Mouse (Mus musculus): ENCODE results near the gene Asic2. TPM values are rescaled to one million over a fixed set of nuclear protein-coding genes. Genes with fewer than 3 reads are reported as not detected.

The Asic2 gene
- polyA plus RNA-seq, 1 experiment from 2014 or later, result not detected

GRCm38 (mm10) chr11:81110049-81110448 is 858.2 kb downstream of the Asic2 start:
- H3K9ac ChIP-seq (ENCODE audit: low read depth, low read length), result no peak overlapping the region
- no peak overlapping the region for H3K4me3 ChIP-seq (ENCODE audit: low read depth, low read length)
- H3K4me1 ChIP-seq (ENCODE audit: control insufficient read depth, low read depth, low read length), result no peaks in the 10 kb centered on the region
- no peak for ATAC-seq (ENCODE audit: low read depth)
- no peak overlapping the region for H3K4me2 ChIP-seq (ENCODE audit: low read depth, low read length)
- no peaks in the 10 kb centered on the region for H3K36me3 ChIP-seq (ENCODE audit: control insufficient read depth, insufficient read depth)
- H3K9me3 ChIP-seq (replicated peaks; ENCODE audit: control insufficient read depth, low read length), result no peaks in the 10 kb centered on the region
- no peaks in the 10 kb centered on the region for H3K27me3 ChIP-seq (ENCODE audit: control insufficient read depth, insufficient read depth, low read depth, low read length)
- 69% methylated on average over 6 of the region's 6 CpGs for WGBS (ENCODE audit: insufficient replicate concordance)
- no peak overlapping the region for H3K27ac ChIP-seq (ENCODE audit: low read length)

DNA sequence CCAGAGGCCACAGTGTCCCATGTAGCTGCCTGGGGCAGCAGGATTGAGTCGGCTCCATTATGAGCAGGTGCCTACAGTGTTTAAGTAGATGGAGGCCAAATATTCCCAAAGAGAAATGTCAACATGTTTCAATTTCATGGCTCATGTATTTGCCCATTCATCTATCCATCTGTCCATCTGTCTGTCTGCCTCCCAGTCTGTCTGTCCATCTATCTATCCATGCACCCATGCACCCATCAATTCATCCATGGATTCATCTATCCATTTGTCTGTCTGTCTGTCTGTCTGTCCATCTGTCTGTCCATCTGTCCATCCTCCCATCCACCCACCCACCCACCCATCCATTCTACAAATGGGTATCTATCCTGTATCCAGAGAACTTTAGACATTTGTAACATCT is 861.3 kb downstream of the Asic2 start:
- 58% methylated on average over 1 of the region's 1 CpGs for WGBS (ENCODE audit: insufficient replicate concordance)

GRCm38 (mm10) chr11:81100829-81101228 is 867.4 kb downstream of the Asic2 start:
- Histone ChIP-seq H3K4me2 (ENCODE audit: low read depth, low read length) (no peak overlapping the region), H3K4me1 (ENCODE audit: control insufficient read depth, low read depth, low read length) (no peaks in the 10 kb centered on the region), H3K27me3 (ENCODE audit: control insufficient read depth, insufficient read depth, low read depth, low read length) (no peaks in the 10 kb centered on the region), H3K4me3 (ENCODE audit: low read depth, low read length) (no peak overlapping the region), H3K9me3 (replicated peaks; ENCODE audit: control insufficient read depth, low read length) (no peaks in the 10 kb centered on the region), H3K36me3 (ENCODE audit: control insufficient read depth, insufficient read depth) (no peaks in the 10 kb centered on the region), H3K27ac (ENCODE audit: low read length) (no peak overlapping the region), H3K9ac (ENCODE audit: low read depth, low read length) (no peak overlapping the region)
- peak; percentile 95 for ATAC-seq (ENCODE audit: low read depth)
- 50% methylated on average over 6 of the region's 6 CpGs for WGBS (ENCODE audit: insufficient replicate concordance)

More for the DNA sequence above, 861.3 kb downstream of the Asic2 start:
- H3K27me3 ChIP-seq (ENCODE audit: control insufficient read depth, insufficient read depth, low read depth, low read length), result no peaks in the 10 kb centered on the region
- no peaks in the 10 kb centered on the region for H3K36me3 ChIP-seq (ENCODE audit: control insufficient read depth, insufficient read depth)
- H3K9me3 ChIP-seq (replicated peaks; ENCODE audit: control insufficient read depth, low read length), result no peaks in the 10 kb centered on the region
- H3K4me2 ChIP-seq (ENCODE audit: low read depth, low read length), result no peak overlapping the region
- H3K9ac ChIP-seq (ENCODE audit: low read depth, low read length), result no peak overlapping the region
- H3K4me3 ChIP-seq (ENCODE audit: low read depth, low read length), result no peak overlapping the region
- no peaks in the 10 kb centered on the region for H3K4me1 ChIP-seq (ENCODE audit: control insufficient read depth, low read depth, low read length)
- ATAC-seq (ENCODE audit: low read depth), result no peak
- H3K27ac ChIP-seq (ENCODE audit: low read length), result no peak overlapping the region

- H3K27me3 ChIP-seq (ENCODE audit: control insufficient read depth, insufficient read depth, low read depth, low read length), result no peaks in the 10 kb centered on the region
- H3K9ac ChIP-seq (ENCODE audit: low read depth, low read length), result no peak overlapping the region
- no peaks in the 10 kb centered on the region for H3K36me3 ChIP-seq (ENCODE audit: control insufficient read depth, insufficient read depth)
- H3K27ac ChIP-seq (ENCODE audit: low read length), result no peak overlapping the region
- ATAC-seq (ENCODE audit: low read depth), result no peak
- no peaks in the 10 kb centered on the region for H3K9me3 ChIP-seq (replicated peaks; ENCODE audit: control insufficient read depth, low read length)
- no peak overlapping the region for H3K4me3 ChIP-seq (ENCODE audit: low read depth, low read length)
- no peak overlapping the region for H3K4me2 ChIP-seq (ENCODE audit: low read depth, low read length)
- 15% methylated on average over 6 of the region's 6 CpGs for WGBS (ENCODE audit: insufficient replicate concordance)
- no peaks in the 10 kb centered on the region for H3K4me1 ChIP-seq (ENCODE audit: control insufficient read depth, low read depth, low read length)
Observed at GRCm38 (mm10) chr11:81096011-81096410, 872.2 kb downstream of the Asic2 start.

DNA sequence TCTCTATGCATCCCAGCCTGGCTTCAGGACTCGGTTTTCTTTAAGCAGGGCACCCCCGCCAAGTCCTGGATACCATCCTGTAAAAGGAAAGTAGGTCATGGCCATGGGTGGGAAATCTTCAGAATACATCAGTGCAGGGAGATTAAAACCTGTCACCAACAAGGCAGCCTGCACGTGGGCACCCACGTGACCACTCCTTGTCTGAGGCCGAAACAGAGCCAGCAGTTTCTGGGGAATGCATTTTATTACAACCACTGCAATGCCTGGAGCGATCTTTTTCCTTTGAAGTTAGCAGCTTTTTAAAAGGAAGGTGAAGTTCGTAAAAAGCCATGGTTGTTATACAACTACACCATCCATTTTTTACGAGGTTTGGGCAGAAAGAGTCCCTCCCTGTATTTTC is 873.7 kb downstream of the Asic2 start:
- H3K4me1 ChIP-seq (ENCODE audit: control insufficient read depth, low read depth, low read length), result no peaks in the 10 kb centered on the region
- no peak for ATAC-seq (ENCODE audit: low read depth)
- 53% methylated on average over 8 of the region's 8 CpGs for WGBS (ENCODE audit: insufficient replicate concordance)

GRCm38 (mm10) chr11:81092161-81092560 is 876.1 kb downstream of the Asic2 start:
- ATAC-seq (ENCODE audit: low read depth), result no peak
- no peak overlapping the region for H3K4me2 ChIP-seq (ENCODE audit: low read depth, low read length)
- H3K27ac ChIP-seq (ENCODE audit: low read length), result no peak overlapping the region
- WGBS (ENCODE audit: insufficient replicate concordance), result 54% methylated on average over 2 of the region's 2 CpGs
- no peaks in the 10 kb centered on the region for H3K27me3 ChIP-seq (ENCODE audit: control insufficient read depth, insufficient read depth, low read depth, low read length)
- no peaks in the 10 kb centered on the region for H3K4me1 ChIP-seq (ENCODE audit: control insufficient read depth, low read depth, low read length)
- no peaks in the 10 kb centered on the region for H3K36me3 ChIP-seq (ENCODE audit: control insufficient read depth, insufficient read depth)
- no peaks in the 10 kb centered on the region for H3K9me3 ChIP-seq (replicated peaks; ENCODE audit: control insufficient read depth, low read length)
- H3K4me3 ChIP-seq (ENCODE audit: low read depth, low read length), result no peak overlapping the region
- no peak overlapping the region for H3K9ac ChIP-seq (ENCODE audit: low read depth, low read length)

More for the DNA sequence above, 873.7 kb downstream of the Asic2 start:
- H3K4me2 ChIP-seq (ENCODE audit: low read depth, low read length), result no peak overlapping the region
- no peaks in the 10 kb centered on the region for H3K27me3 ChIP-seq (ENCODE audit: control insufficient read depth, insufficient read depth, low read depth, low read length)
- H3K9me3 ChIP-seq (replicated peaks; ENCODE audit: control insufficient read depth, low read length), result no peaks in the 10 kb centered on the region
- no peak overlapping the region for H3K9ac ChIP-seq (ENCODE audit: low read depth, low read length)
- H3K27ac ChIP-seq (ENCODE audit: low read length), result no peak overlapping the region
- H3K4me3 ChIP-seq (ENCODE audit: low read depth, low read length), result no peak overlapping the region
- H3K36me3 ChIP-seq (ENCODE audit: control insufficient read depth, insufficient read depth), result no peaks in the 10 kb centered on the region

GRCm38 (mm10) chr11:81083822-81084221 is 884.4 kb downstream of the Asic2 start:
- Histone ChIP-seq H3K4me3 (ENCODE audit: low read depth, low read length) (no peak overlapping the region), H3K4me2 (ENCODE audit: low read depth, low read length) (no peak overlapping the region), H3K9me3 (replicated peaks; ENCODE audit: control insufficient read depth, low read length) (no peaks in the 10 kb centered on the region), H3K27ac (ENCODE audit: low read length) (no peak overlapping the region), H3K4me1 (ENCODE audit: control insufficient read depth, low read depth, low read length) (no peaks in the 10 kb centered on the region), H3K9ac (ENCODE audit: low read depth, low read length) (no peak overlapping the region), H3K36me3 (ENCODE audit: control insufficient read depth, insufficient read depth) (no peaks in the 10 kb centered on the region), H3K27me3 (ENCODE audit: control insufficient read depth, insufficient read depth, low read depth, low read length) (no peaks in the 10 kb centered on the region)
- no peak for ATAC-seq (ENCODE audit: low read depth)
- WGBS (ENCODE audit: insufficient replicate concordance), result 57% methylated on average over 4 of the region's 4 CpGs

DNA sequence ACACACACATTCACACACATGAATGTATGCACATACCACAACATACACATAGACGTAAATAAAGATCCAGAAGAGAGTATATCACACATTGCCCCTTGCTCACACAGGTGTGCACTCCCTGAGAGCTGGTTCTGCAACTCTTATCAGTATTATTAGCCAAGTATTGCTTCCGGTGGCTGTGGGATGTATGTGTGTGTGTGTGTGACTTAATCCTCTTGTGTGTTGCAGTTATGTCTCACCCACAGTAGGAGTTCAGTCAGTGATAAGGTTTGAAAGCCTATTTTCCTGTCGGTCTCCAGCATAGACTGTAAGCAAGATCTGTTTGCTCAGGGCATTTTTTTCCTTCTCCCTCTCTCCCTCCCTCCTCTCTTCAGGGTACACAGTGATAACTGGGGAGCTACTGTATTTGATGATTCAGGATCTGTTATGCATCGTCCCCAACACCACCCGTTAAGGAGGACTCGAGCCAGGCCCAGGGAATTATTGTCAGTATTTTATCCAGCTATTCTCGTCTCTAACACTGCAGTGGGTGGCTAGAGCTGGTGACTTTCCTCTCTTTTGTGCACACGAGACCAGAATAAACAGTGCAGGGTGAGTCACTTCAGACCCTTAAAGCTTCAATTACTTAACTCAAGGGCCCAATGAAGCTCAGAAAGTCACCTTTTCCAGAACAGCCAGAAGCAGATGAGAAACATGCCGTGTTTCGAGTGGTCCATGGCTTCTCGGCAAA is 888.0 kb downstream of the Asic2 start:
- no peak overlapping the region for H3K4me3 ChIP-seq (ENCODE audit: low read depth, low read length)
- no peak overlapping the region for H3K27ac ChIP-seq (ENCODE audit: low read length)
- WGBS (ENCODE audit: insufficient replicate concordance), result 49% methylated on average over 11 of the region's 11 CpGs
- ATAC-seq (ENCODE audit: low read depth), result no peak
- no peaks in the 10 kb centered on the region for H3K9me3 ChIP-seq (replicated peaks; ENCODE audit: control insufficient read depth, low read length)
- no peak overlapping the region for H3K9ac ChIP-seq (ENCODE audit: low read depth, low read length)
- H3K27me3 ChIP-seq (ENCODE audit: control insufficient read depth, insufficient read depth, low read depth, low read length), result no peaks in the 10 kb centered on the region
- no peaks in the 10 kb centered on the region for H3K4me1 ChIP-seq (ENCODE audit: control insufficient read depth, low read depth, low read length)
- no peaks in the 10 kb centered on the region for H3K36me3 ChIP-seq (ENCODE audit: control insufficient read depth, insufficient read depth)
- H3K4me2 ChIP-seq (ENCODE audit: low read depth, low read length), result no peak overlapping the region

DNA sequence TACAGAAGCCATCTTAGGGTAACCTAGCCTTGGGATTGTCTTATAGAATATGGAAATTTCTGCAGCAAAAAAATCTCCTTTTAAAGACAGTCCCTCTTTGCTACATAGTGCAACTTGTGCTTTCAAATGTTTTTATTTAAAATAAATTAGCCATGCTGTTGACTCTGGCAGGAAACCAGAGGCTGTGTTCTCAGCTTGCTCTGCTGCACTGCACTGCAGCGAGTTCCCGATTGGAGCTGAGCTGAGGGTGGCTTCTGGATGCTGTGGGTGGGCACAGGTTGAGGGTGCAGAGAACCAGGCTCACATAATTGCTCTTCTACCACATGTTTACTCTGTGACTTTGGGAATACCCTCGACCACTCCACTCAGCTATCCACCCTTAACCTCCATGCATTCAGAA is 889.0 kb downstream of the Asic2 start:
- Histone ChIP-seq H3K9ac (ENCODE audit: low read depth, low read length) (no peak overlapping the region), H3K4me1 (ENCODE audit: control insufficient read depth, low read depth, low read length) (no peaks in the 10 kb centered on the region), H3K4me2 (ENCODE audit: low read depth, low read length) (no peak overlapping the region), H3K36me3 (ENCODE audit: control insufficient read depth, insufficient read depth) (no peaks in the 10 kb centered on the region), H3K4me3 (ENCODE audit: low read depth, low read length) (no peak overlapping the region), H3K27ac (ENCODE audit: low read length) (no peak overlapping the region), H3K27me3 (ENCODE audit: control insufficient read depth, insufficient read depth, low read depth, low read length) (no peaks in the 10 kb centered on the region), H3K9me3 (replicated peaks; ENCODE audit: control insufficient read depth, low read length) (no peaks in the 10 kb centered on the region)
- no peak for ATAC-seq (ENCODE audit: low read depth)
- 44% methylated on average over 3 of the region's 3 CpGs for WGBS (ENCODE audit: insufficient replicate concordance)

Data from liver, embryonic 16.5 days (tissue).